Mouse (Mus musculus) testis, adult 2 months (tissue): ENCODE measurements around the gene Shroom2.

Experiments
- CTCF ChIP-seq: fragments of 200-500 bp; IDR thresholded peaks from 2 replicates; pipeline ENCODE4 v1.5.1; 2012; ENCODE audit warnings: low read depth, mild to moderate bottlenecking, inconsistent platforms, low read length, moderate library complexity; ENCODE audit not compliant: control insufficient read depth, insufficient read depth, insufficient replicate concordance
- POLR2A ChIP-seq: fragments of 200-500 bp; IDR thresholded peaks from 2 replicates; pipeline ENCODE4 v1.6.1; 2012; ENCODE audit warnings: low read depth, mild to moderate bottlenecking, inconsistent platforms, low read length, moderate library complexity; ENCODE audit not compliant: control insufficient read depth

GRCm38 (mm10) chrX:152690788-152691291 lies 78.4 kb downstream of the Shroom2 start:
- TF ChIP-seq CTCF (no peak), POLR2A (no peak)
